Mouse (Mus musculus): ENCODE measurements around the gene Casp9.

- no peak for TF ChIP-seq GATA1 (IDR thresholded peaks at IDR 0.05; ENCODE audit: borderline replicate concordance, low read length)
- TF ChIP-seq FLI1 (IDR thresholded peaks at IDR 0.05; ENCODE audit: low read length): no peak
These were observed 37.9 kb downstream of the Casp9 start for GRCm38 (mm10) chr4:141831361-141831760.
